Mouse (Mus musculus) cerebellum, postnatal 14 days (tissue): ENCODE data around the gene Kcnb1.
A peak's percentile ranks its signal among the peaks of the same experiment; 100 is the strongest.

Experiments
- DNase-seq, 2 experiments: peaks; one replicate each; pipeline ENCODE4 v3.0.0; 2021; ENCODE audit warnings: mixed read lengths in 2 of 2

The Kcnb1 gene

GRCm38 (mm10) chr2:167162516-167163021 is 27.4 kb downstream of the Kcnb1 start:
- DNase-seq, result peak; percentile 41 to 53

GRCm38 (mm10) chr2:167159721-167160120 is 30.2 kb downstream of the Kcnb1 start:
- DNase-seq, result no peak

- no peak for DNase-seq
Measured at GRCm38 (mm10) chr2:167158780-167159179, 31.2 kb downstream of the Kcnb1 start.

DNA sequence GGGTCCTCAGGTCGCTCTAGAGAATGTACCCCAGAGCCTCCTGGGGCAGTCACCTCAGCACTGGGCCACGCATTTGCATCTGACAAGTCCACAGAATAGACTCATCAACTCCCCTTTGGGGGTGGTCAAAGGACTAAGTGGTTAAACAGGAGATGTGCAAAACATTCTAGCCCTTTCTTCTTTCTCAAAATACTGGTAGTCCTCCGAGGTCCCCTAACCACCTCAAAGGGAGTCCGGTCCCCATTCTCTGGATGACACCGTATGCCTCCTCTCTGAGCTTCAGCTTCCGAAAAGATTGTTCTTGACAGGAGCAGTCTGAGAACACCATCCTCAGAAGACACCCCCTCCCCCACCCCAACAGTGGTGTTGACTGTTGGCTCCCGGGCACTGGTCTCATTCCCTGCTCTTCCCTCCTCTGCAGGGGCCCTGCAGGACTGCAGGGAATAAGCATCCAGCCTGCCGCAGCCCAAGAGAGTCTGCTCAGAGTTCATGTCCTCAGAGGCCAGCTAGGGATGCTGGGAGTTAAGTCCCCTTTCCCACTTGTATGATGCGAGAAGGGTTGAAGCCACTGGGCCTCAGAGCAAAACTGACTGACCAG is 33.7 kb downstream of the Kcnb1 start:
- DNase-seq, result no peak

DNA sequence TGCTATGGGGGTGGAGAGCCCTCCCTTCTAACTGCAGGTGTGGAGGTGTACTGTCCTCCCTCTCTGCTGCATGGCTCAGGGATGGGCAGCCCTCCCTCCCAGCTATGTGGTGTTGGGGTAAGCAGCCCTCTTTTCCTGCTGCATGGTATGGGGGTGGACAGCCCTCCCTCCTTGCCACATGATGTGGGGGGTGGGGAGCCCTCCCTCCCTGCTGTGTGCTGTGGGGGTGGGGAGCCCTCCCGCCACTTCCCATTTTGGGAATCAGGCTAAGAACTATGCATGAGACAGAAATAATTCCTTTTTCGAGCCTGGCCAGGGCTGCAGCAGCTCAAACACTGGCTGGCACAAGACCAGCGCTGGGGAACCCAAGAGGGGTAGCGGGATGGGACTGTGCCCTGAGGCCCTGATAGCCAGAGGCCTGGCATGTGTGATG is 34.4 kb downstream of the Kcnb1 start:
- no peak for DNase-seq

GRCm38 (mm10) chr2:167150880-167151279 is 39.1 kb downstream of the Kcnb1 start:
- DNase-seq, result no peak

GRCm38 (mm10) chr2:167150135-167150534 is 39.8 kb downstream of the Kcnb1 start:
- no peak for DNase-seq

DNA sequence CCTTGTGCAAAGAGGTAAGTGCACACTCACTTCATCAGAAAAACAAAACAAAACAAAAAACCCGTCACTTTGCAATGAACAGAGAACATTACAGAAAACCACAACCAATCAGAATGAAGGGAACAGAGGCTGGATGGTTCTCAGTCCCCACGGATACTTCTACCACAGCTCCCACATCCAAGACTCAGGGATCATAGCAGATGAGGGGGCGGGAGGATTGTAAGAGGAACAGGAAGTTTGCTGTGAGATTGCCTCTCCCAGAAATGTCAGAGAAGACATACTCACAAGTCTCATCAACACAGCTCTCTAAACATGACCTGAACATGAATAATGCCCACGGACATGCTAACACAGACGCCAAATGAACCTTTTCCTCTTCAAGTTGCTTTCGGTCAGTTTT is 40.9 kb downstream of the Kcnb1 start:
- DNase-seq, result no peak

DNA sequence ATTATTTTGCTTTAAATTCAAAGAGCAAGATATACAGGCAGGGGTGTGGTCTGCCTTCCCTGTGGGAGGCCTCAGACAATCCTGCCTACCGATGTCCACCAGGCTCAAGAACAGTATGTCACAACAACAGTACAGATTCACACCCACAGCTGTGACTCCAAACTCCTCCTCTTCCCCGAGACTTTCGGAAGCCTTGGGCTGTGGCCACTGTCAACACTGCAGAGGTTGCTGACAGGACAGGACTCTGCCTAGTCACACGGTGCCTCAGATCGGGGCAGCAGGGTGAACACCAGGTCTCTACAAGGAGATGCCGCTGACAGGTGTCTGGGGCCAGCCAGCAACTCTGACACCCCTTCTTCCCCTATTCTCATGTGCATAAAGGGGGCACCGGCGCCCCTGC is 42.2 kb downstream of the Kcnb1 start:
- no peak for DNase-seq

- DNase-seq, result no peak
Measured at GRCm38 (mm10) chr2:167145904-167146303, 44.1 kb downstream of the Kcnb1 start.

DNA sequence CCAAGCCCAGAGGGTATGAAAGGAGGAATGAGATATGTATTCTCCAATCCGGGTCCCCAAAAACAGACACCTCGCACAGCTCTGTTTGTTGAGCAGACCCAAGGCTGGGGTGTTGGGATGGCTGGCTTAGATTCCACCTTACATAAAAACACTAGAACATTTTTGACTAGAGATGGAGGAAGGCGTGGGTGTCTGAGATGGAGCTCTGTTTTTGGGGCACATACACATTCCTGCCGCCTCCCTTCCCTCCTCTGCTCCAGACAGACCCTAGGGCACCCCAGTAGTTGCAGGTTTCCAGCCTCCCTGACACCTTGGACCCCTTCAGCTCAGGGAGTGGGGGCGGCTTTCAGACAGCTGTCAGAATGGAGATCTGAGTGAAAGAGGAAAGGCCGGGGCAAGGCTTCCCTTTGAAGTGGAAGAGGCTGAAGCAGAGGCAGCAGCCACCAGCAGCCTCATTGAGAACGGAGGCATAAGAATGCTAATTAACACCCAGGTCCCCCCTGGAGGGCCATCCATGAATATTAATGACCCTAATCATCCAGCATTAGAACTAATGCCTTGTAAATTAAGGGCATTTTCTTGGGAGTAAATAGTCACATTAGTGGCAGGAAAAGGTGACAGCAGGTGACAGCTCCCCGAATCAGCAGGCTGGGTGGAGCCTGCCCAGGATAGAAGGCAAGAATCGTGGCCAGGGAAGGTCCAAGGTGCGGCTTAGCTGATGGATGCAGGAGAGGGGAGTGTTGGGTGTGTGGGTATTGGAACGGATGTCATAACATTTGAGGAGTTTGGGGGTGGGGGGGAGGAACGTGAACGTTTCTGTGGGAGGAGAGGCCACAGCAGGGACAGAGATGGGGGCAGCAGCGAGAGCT is 45.3 kb downstream of the Kcnb1 start:
- no peak for DNase-seq

- DNase-seq, result peak; percentile 26
Measured at GRCm38 (mm10) chr2:167143914-167144313, 46.0 kb downstream of the Kcnb1 start.

DNA sequence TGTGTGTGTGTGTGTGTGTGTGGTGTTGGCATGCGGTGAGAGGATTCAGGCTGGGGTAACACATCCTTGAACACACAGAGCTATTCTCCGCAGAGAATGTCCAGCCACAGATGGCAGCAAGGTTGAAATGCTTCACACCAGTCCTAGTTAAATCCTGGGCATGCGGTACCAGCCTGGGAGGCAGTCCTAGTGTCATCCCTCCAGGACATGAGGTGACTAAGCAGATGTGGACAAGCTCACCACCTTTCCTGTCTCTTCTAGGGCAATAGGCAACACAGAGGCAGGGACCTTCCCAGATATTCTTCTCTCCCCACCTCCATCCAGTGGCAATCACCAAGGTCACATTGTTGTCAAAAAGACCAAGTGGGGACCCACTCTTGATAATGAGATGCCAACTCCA is 47.7 kb downstream of the Kcnb1 start:
- no peak for DNase-seq

DNA sequence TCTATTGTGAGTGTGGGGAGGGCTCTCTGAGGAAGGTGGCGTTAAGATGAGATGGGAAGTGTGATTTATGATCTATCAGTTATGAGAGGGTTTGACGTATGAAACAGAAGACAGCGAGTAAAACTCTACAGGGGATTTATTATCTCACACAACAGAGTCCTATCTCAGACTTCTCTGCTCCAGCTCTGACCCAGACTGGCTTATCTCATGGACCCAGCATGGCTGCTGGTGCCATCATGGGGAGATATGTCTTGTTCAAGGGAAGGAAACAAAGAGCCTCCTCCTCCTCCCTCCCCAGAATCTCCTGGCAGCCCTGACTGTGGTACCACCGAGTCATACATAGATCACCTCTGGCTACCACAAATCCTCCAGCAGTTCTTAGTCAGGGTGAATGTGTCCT is 48.1 kb downstream of the Kcnb1 start:
- DNase-seq, result no peak

GRCm38 (mm10) chr2:167139801-167140269 is 50.1 kb downstream of the Kcnb1 start:
- DNase-seq, result no peak

- no peak for DNase-seq
Measured at GRCm38 (mm10) chr2:167138611-167139010, 51.3 kb downstream of the Kcnb1 start.

DNA sequence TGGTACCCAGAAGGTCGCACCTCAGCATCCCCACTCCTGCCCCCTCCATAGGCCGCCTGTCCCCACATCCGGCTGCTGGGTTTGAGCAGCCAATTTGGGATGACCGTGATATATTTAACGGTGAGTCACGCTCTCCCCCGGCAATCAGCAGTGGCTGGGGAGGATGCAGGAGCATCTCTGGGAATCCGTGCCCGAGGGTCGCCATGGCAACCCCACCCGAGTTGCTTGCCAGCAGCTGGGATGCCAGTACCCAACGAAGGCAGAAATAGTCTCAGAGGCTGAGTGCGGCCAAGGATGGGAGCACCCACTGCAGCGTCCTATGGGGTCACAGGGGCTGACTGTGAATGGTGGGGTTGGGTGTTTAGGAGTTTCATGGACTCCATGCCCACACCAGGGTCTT is 53.0 kb downstream of the Kcnb1 start:
- DNase-seq, result peak; percentile 83 to 89

DNA sequence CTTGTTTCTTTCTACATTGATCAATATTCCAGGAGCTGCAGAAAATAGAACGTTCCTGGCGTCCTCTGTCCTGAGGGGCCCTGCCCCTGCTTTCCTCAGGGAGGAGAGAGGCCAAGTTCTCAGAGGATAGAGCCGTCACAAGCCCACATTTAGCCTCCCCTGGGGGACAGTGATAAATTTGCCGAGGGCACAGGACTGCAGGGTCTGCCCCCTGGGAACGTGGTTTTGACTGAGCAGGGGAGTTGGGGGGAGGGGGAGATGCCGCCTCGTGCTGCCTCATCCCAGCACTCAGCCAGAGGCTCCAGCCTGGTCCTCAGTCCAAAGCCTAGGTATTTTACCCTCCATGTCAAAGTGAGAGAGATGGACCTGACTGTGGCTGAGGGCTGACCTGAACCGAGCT is 57.9 kb downstream of the Kcnb1 start:
- DNase-seq, result no peak

- no peak for DNase-seq
Measured at GRCm38 (mm10) chr2:167130050-167130770, 59.7 kb downstream of the Kcnb1 start.

DNA sequence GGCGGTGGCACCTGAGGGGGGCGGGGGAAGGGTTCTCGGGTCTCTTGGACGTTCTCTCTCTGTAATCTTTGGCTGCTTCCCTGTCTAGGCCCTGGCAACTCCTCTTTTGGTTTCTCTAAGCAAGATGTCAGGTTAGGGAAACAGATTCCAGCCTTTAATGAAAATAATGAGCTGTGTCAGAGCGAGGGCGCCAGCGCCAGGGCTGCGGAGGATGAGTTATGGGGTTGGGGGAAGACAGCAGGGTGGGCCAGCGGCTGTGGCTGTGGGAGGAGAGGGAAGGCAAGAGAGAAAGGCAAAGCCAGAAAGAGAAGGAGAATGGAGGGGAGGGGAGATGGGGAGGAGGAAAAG is 60.4 kb downstream of the Kcnb1 start:
- no peak for DNase-seq

DNA sequence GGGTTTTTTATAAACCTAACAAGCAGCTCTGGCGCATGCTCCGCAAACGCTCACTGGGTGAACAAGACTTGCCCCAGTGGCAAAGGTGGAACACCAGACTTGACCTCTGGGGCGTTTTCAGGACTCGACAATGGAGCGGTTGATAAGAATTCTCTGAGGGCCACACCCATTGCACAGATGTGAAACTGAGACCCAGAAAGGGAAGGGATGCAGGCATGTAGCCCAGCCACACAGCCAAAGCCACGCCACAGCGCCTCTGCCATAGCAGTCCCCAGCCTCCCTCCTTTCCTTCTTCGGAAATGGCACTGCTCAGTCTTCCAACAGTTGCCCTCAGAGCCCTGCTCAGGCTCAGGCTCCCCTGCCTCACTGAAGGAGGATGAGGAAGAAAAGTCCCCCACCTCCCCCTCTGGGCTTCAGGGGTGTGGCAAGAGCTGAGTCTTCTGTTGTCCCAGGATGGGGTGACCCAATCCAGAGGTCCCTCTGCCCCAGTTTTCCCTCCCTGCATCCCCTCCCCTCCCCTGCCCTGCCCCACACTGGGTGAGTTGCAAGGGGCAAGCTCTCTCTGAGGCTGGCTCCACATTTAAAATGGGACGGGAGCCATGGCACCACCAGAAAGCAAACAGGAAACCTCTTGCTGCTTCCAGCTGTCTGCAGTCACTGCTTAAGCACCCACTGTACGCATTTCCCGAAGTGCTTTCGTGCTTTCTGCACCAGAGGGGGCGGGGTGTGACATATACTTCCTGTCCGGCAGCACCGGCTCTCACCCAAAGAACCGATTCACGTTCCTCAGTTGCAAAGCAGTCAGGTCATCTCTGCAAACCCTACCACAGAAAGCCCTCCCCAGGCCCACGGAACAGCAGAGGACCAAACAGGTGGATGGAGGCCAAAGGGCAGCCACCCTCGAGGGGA is 61.0 kb downstream of the Kcnb1 start:
- no peak for DNase-seq

- no peak for DNase-seq
Measured at GRCm38 (mm10) chr2:167127404-167127803, 62.6 kb downstream of the Kcnb1 start.
